Comparison of ENCODE assay signal across 8 mouse cellular contexts in genomic region chr2:168954835-168955716, GRCm38 (mm10). TPM values are rescaled to one million over a fixed set of nuclear protein-coding genes. Genes with fewer than 3 reads are reported as not detected.
DNase-seq lines count a peak whose midpoint lies in the region; ATAC-seq and TF ChIP-seq lines count a peak whose summit lies in the region.

Gene Zfp64, minus strand, starts transcription at chr2:168955587.

- H3K27me3 ChIP-seq in heart, embryonic 10.5 days (ENCODE audit: insufficient read depth, poor library complexity, severe bottlenecking) = peaks cover 6% of the 10 kb centered on the region; the same call in 1 of the 2 replicates
- H3K27me3 ChIP-seq in kidney, embryonic 15.5 days = no peaks in the 10 kb centered on the region

- peak; percentile 36; the same call in 1 of the 2 replicates for TF ChIP-seq CTCF in bone marrow macrophage, adult 2 months (IDR thresholded peaks at IDR 0.05; ENCODE audit: low read depth, low read length)
- peak; percentile 69; the same call in 1 of the 2 replicates for TF ChIP-seq CTCF in embryonic fibroblast, embryonic 13.5 days (IDR thresholded peaks at IDR 0.05; ENCODE audit: borderline replicate concordance, insufficient read depth, low read length)

- peak within 1 kb of the TSS; percentile 80 for H3K27ac ChIP-seq in bone marrow macrophage, adult 2 months (ENCODE audit: insufficient read depth, low read depth, low read length)
- H3K27ac ChIP-seq in embryonic fibroblast, embryonic 13.5 days (ENCODE audit: insufficient read depth, low read length) = peak within 1 kb of the TSS; percentile 95
- peak within 1 kb of the TSS; percentile 97 for H3K27ac ChIP-seq in heart, embryonic 10.5 days
- peak within 1 kb of the TSS; percentile 90 for H3K27ac ChIP-seq in kidney, embryonic 15.5 days

- peak within 1 kb of the TSS; percentile 88 for H3K4me3 ChIP-seq in bone marrow macrophage, adult 2 months (ENCODE audit: insufficient read depth, low read length)
- H3K4me3 ChIP-seq in embryonic fibroblast, embryonic 13.5 days (ENCODE audit: insufficient read depth, low read length) = peak within 1 kb of the TSS; percentile 81
- peak within 1 kb of the TSS; percentile 80 for H3K4me3 ChIP-seq in heart, embryonic 10.5 days
- H3K4me3 ChIP-seq in kidney, embryonic 15.5 days (replicated peaks) = peak within 1 kb of the TSS; percentile 94

- under 1% methylated on average over 52 of the region's 52 CpGs for WGBS in heart, embryonic 10.5 days
- under 1% methylated on average over 52 of the region's 52 CpGs for WGBS in kidney, embryonic 15.5 days

- H3K9ac ChIP-seq in kidney, embryonic 15.5 days = peak within 1 kb of the TSS; percentile 86

- peaks cover 26% of the 10 kb centered on the region for H3K36me3 ChIP-seq in heart, embryonic 10.5 days
- H3K36me3 ChIP-seq in kidney, embryonic 15.5 days = peaks cover 24% of the 10 kb centered on the region

- TF ChIP-seq POLR2A in bone marrow macrophage, adult 2 months (IDR thresholded peaks at IDR 0.05; ENCODE audit: borderline replicate concordance, low read depth, low read length) = 0 out of 2 replicates have a peak, but pooled peaks have one; percentile 13
- peak; percentile 92 for TF ChIP-seq POLR2A in embryonic fibroblast, embryonic 13.5 days (IDR thresholded peaks at IDR 0.05; ENCODE audit: low read depth, low read length)

- no peaks in the 10 kb centered on the region for H3K9me3 ChIP-seq in heart, embryonic 10.5 days
- no peaks in the 10 kb centered on the region for H3K9me3 ChIP-seq in kidney, embryonic 15.5 days (replicated peaks)

- DNase-seq in 416B (ENCODE audit: low read depth) (peak; percentile 94), liver (peak; percentile 85)
- DNase-seq in heart, embryonic 10.5 days (ENCODE audit: low spot score) = peak; percentile 94
- DNase-seq in spleen, postnatal 4 days (ENCODE audit: low spot score in 2 of 2) = peak; percentile 78 to 85

- peak; percentile 91 for ATAC-seq in kidney, embryonic 15.5 days (replicated peaks; ENCODE audit: low FRiP score)
- ATAC-seq in monocyte, adult 5-6 weeks (replicated peaks; ENCODE audit: insufficient number of reproducible peaks, low FRiP score, low TSS enrichment, poor library complexity, severe bottlenecking) = peak; percentile 72

- peak within 1 kb of the TSS; percentile 94 for H3K4me2 ChIP-seq in kidney, embryonic 15.5 days

- H3K4me1 ChIP-seq in bone marrow macrophage, adult 2 months (ENCODE audit: control insufficient read depth, insufficient read depth, low read length) = peaks cover 13% of the 10 kb centered on the region
- H3K4me1 ChIP-seq in embryonic fibroblast, embryonic 13.5 days (ENCODE audit: control insufficient read depth, insufficient read depth, low read length) = peaks cover 3% of the 10 kb centered on the region; the same call in 1 of the 2 replicates
- peaks cover 23% of the 10 kb centered on the region for H3K4me1 ChIP-seq in heart, embryonic 10.5 days
- peaks cover 20% of the 10 kb centered on the region for H3K4me1 ChIP-seq in kidney, embryonic 15.5 days

RNA-seq across cellular contexts. Expression of gene Zfp64, which starts in this region (rescaled TPM):
- polyA plus RNA-seq in bone marrow macrophage, adult 2 months (2012; ENCODE audit: insufficient read depth, insufficient read length, missing spikeins) = 7.4 and 9.9 TPM in 2 replicates
- polyA plus RNA-seq in embryonic fibroblast, embryonic 13.5 days (2011; ENCODE audit: insufficient read length, low read depth, missing spikeins) = 14.7 and 23.1 TPM in 2 replicates
- polyA plus RNA-seq in heart, embryonic 10.5 days (2016; fragmentation: Nextera tagmentation; extraction: Ambion mirVana) = 24.7 and 30.7 TPM in 2 replicates
- 26.4 and 27.8 TPM in 2 replicates for polyA plus RNA-seq in kidney, embryonic 15.5 days (2015; fragmentation: Nextera tagmentation; extraction: Ambion mirVana)
- 6.8 to 13.0 TPM (median 7.8 TPM) in 3 replicates for total RNA-seq in monocyte, adult 5-6 weeks (2017)

Comparison
In these comparisons a context has a peak if more than half of its experiments do, and no peak if none do; other contexts are left out.
1. Peak in every context shown above with its lines: DNase-seq, ATAC-seq, H3K4me3 ChIP-seq and H3K27ac ChIP-seq.